Mouse (Mus musculus) mesoderm, embryonic 11.5 days (tissue): Measurements from ENCODE around the gene Slc25a40.

Experiments used
- DNase-seq: peaks from one replicate; pipeline ENCODE4 v3.0.0-alpha.2; 2012; ENCODE audit warnings: low read depth, low spot score

The Slc25a40 gene

GRCm38 (mm10) chr5:8489471-8490110 lies 66.9 kb downstream of the Slc25a40 start:
- peak; percentile 21 for DNase-seq

GRCm38 (mm10) chr5:8491778-8492177 lies 69.1 kb downstream of the Slc25a40 start:
- DNase-seq: no peak
